Mouse (Mus musculus) lung, postnatal 0 days (tissue): ENCODE data around the gene Yeats4.

Experiments
- CTCF ChIP-seq: IDR thresholded peaks from 2 replicates; pipeline ENCODE4 v1.5.1; 2016; ENCODE audit warnings: antibody characterized with exemption, mild to moderate bottlenecking
- EP300 ChIP-seq: IDR thresholded peaks from 2 replicates; pipeline ENCODE4 v1.6.1; 2016; ENCODE audit warnings: antibody characterized with exemption, mild to moderate bottlenecking, control low read depth

- TF ChIP-seq CTCF (no peak), EP300 (no peak)
Measured at GRCm38 (mm10) chr10:117217246-117217840, 7.0 kb downstream of the Yeats4 start.
